Mouse (Mus musculus) cerebellum, adult 2 months (tissue): ENCODE measurements around the gene Tmem37.

ENCODE experiments used
- CTCF ChIP-seq: fragments of 200-500 bp; IDR thresholded peaks from 2 replicates; pipeline ENCODE4 v1.5.1; 2011; ENCODE audit warnings: low read depth, mild to moderate bottlenecking, control low read depth, low read length, moderate library complexity, borderline replicate concordance; ENCODE audit not compliant: insufficient read depth
- POLR2A ChIP-seq: fragments of 200-500 bp; IDR thresholded peaks from 2 replicates; pipeline ENCODE4 v1.6.1; 2011; ENCODE audit warnings: low read length, control low read depth, borderline replicate concordance; ENCODE audit not compliant: insufficient read depth

DNA sequence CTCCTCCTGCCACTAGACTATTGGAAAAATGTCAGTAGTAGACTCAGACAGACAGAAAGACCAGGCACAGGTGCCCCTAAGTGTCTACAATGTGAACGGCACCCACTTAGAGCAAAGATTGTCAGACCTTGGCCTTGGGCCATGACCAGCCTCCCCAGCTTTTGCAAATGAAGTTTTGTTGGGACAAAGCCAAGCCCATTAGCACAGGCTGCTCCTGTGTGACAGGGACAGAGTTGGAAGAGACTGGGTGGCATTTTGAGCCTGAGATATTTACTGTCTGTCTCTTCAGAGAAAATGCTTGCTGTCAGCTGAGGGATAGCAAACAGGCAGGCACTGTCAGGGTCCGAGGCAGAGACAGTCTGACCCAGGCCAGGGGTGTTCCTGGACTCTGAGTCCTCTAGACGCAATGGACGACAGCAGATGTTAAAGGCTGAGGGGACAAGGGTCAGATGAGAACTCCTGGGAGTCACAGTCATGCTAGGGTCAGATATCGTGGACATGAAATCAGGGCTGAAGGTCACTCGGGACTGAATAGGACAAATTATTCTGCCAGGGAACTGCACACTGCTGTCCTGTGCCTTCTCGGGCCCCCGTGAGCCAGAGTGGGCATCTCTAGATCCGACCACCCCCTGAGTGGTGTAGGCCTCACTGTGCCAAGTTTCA, 36.7 kb downstream of the Tmem37 start:
- TF ChIP-seq POLR2A (no peak), CTCF (no peak)
